Mouse (Mus musculus) midbrain, embryonic 16.5 days (tissue): ENCODE measurements around the gene Tpcn1. TPM values are rescaled to one million over a fixed set of nuclear protein-coding genes. Genes with fewer than 3 reads are reported as not detected.
A peak's percentile ranks its signal among the peaks of the same experiment; 100 is the strongest.

Experiments
- ATAC-seq: fragments of 200-750 bp; cut with Nextera tagmentation; 2 replicates; pipeline ENCODE4 v1.8.0; 2017; ENCODE audit warnings: moderate TSS enrichment
- H3K27ac ChIP-seq: fragments of 300-500 bp; sonication (generic); 2 replicates; pipeline ENCODE4 v1.5.1; 2014; ENCODE audit warnings: mild to moderate bottlenecking, low read length, mixed read lengths
- H3K27me3 ChIP-seq: fragments of 300-500 bp; sonication (generic); 2 replicates; pipeline ENCODE4 v1.6.1; 2014; ENCODE audit warnings: low read depth, low read length, mixed read lengths; ENCODE audit not compliant: control insufficient read depth, insufficient read depth
- H3K36me3 ChIP-seq: fragments of 300-500 bp; sonication (generic); 2 replicates; pipeline ENCODE4 v1.6.1; 2014; ENCODE audit warnings: mild to moderate bottlenecking, low read length, moderate library complexity, mixed read lengths; ENCODE audit not compliant: control insufficient read depth, insufficient read depth
- H3K4me1 ChIP-seq: fragments of 300-500 bp; sonication (generic); 2 replicates; pipeline ENCODE4 v1.6.1; 2014; ENCODE audit warnings: mild to moderate bottlenecking, low read length, mixed read lengths; ENCODE audit not compliant: control insufficient read depth, insufficient read depth
- H3K4me2 ChIP-seq: fragments of 300-500 bp; sonication (generic); 2 replicates; pipeline ENCODE4 v1.6.1; 2014; ENCODE audit warnings: mild to moderate bottlenecking, low read length, mixed read lengths
- H3K4me3 ChIP-seq: fragments of 300-500 bp; sonication (generic); 2 replicates; pipeline ENCODE4 v1.5.1; 2014; ENCODE audit warnings: low read depth, mild to moderate bottlenecking, low read length, moderate library complexity, mixed read lengths
- H3K9ac ChIP-seq: fragments of 300-500 bp; sonication (generic); 2 replicates; pipeline ENCODE4 v1.6.1; 2014; ENCODE audit warnings: low read depth, low read length, mixed read lengths
- H3K9me3 ChIP-seq: fragments of 300-500 bp; sonication (generic); replicated peaks from 2 replicates; pipeline ENCODE4 v1.6.1; 2014; ENCODE audit warnings: mild to moderate bottlenecking, low read length, mixed read lengths; ENCODE audit not compliant: control insufficient read depth, poor library complexity, severe bottlenecking
- WGBS: fragments of 180-500 bp; shearing (Covaris S2); extraction: QIAGEN DNeasy Blood & Tissue Kit; methylation state at CpG from one replicate; pipeline ENCODE4 v1.1.7; 2014; 5-methylcytosine and 5-hydroxymethylcytosine counted together
- polyA plus RNA-seq: library from polyadenylated mRNA; unstranded; fragments of >200 nt; fragmentation: Nextera tagmentation; extraction: Ambion mirVana; gene quantifications from 2 replicates; pipeline ENCODE4 v1.2.1, GENCODE M21; 2015

The Tpcn1 gene
- polyA plus RNA-seq, 1 experiment from 2014 or later, result 13.1 TPM

DNA sequence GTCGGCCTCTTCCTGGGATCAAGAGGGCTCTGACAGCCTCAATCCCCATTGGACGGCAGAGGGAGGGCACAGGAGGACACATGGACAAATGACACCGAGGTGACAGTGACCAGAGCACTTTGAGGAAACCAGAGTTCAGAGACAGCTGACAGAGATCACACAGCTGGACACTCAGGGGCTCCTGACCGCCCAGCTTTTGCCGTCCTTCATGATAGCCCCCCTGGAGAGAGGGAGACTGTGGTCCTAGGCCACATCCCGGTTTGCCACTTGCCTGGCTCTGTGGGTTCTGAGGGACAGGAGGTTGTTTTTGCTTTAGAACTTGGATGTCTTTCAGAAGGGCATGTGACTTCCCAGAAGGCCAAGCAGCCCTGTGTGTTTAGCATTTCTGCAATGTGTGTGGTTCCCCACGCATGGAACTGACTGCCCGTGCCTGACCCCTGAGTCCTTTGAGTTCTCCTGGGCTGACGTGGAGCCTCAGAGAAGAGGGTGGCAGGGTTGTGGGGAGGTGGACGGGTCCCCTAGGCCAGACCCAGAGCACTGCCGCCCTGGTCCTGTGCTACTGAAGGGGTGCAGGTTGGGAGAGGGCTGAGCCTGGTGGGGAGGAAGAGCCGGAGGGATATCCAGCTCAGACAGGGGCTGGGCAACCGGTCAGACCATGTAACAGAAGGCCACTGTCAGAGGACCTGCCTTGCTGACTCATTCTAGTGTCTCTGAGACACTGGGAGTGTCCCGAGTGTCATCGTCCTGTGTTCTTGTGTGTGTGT is 72.1 kb downstream of the Tpcn1 start:
- Histone ChIP-seq H3K9ac (no peak overlapping the region), H3K9me3 (no peaks in the 10 kb centered on the region), H3K27ac (no peak overlapping the region), H3K4me3 (no peak overlapping the region), H3K36me3 (no peaks in the 10 kb centered on the region), H3K4me1 (no peaks in the 10 kb centered on the region), H3K4me2 (no peak overlapping the region), H3K27me3 (0 out of 2 replicates have a peak, but pooled peaks cover 3% of the 10 kb centered on the region)
- WGBS, result 59% methylated on average over 15 of the region's 15 CpGs
- ATAC-seq, result no peak

DNA sequence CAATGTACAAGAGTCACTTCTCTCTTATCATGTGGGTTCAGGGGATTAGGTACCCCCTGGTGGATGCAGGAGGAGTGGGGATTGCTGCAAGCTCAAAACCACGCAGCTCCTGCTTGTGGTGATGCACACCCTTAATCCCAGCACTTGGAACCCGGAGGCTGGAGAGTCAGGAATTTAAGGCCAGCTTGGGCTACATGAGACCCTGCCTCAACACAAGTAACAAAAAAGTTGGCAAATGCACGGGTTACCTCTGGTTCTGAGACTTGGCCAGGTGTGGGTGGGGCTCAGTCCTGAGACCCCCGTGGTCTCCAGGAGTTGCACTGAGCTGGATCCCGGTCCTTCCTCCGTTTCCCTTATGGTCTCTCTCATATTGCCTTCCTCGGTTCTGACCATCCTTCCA is 73.0 kb downstream of the Tpcn1 start:
- Histone ChIP-seq H3K4me2 (no peak overlapping the region), H3K9me3 (no peaks in the 10 kb centered on the region), H3K9ac (no peak overlapping the region), H3K4me3 (no peak overlapping the region), H3K36me3 (no peaks in the 10 kb centered on the region), H3K4me1 (peaks cover 5% of the 10 kb centered on the region), H3K27ac (no peak overlapping the region), H3K27me3 (0 out of 2 replicates have a peak, but pooled peaks cover 3% of the 10 kb centered on the region)
- 71% methylated on average over 7 of the region's 7 CpGs for WGBS
- ATAC-seq, result no peak

DNA sequence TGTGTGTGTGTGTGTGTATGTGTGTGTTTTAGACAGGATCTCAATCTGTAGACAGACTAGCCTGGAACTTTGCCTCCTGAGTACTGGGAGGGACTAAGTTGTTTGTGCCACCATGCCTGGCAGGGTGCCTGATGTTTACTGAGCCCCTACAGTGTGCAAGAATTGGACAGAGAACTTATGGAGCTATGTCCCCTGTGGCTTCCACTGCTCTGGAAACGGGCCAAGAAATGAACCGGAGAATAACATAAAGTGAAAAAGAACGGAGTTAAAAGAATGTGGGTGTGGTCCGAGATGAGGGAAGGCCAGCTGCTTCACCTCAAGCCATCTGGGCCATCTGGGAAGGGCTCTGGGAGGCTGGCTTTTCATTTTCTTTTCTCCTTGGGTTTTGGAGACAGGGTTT is 73.7 kb downstream of the Tpcn1 start:
- Histone ChIP-seq H3K4me3 (no peak overlapping the region), H3K27me3 (0 out of 2 replicates have a peak, but pooled peaks cover 3% of the 10 kb centered on the region), H3K4me1 (peaks cover 5% of the 10 kb centered on the region), H3K27ac (no peak overlapping the region), H3K9me3 (no peaks in the 10 kb centered on the region), H3K4me2 (no peak overlapping the region), H3K36me3 (no peaks in the 10 kb centered on the region), H3K9ac (no peak overlapping the region)
- no peak for ATAC-seq
- WGBS, result 26% methylated on average over 4 of the region's 4 CpGs

DNA sequence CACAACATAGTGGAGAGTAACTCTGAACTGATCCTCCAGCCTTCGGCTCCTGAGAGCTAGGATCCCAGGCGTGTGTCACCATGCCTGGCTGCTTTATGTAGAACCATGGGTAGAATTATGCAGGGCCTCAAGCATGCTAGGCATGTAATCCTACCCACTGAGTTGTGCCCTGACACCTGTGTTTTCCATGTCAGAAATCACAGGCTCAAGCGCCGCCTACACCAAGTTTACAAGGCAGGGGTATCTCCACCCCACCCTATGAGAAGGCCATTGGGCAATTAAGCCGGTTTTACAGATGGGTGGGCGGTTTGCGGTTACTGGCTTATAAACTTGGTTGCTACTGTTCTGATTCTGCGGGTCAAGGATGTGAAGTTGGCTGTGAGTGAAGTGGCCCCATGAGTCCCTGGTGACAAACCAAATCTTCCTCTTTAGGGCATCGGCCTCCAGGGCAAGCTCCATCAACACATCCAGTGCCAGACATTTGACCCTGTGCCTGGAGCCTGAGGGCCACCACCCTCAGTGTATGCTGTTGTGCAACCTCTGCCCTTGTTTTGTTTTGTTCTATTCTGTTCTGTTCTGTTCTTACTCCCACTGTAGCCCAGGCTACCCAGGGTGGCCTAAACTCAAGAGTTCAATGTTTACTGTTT is 74.3 kb downstream of the Tpcn1 start:
- H3K4me1 ChIP-seq, result peaks cover 5% of the 10 kb centered on the region
- no peaks in the 10 kb centered on the region for H3K36me3 ChIP-seq
- peaks cover 2% of the 10 kb centered on the region for H3K9me3 ChIP-seq
- H3K4me3 ChIP-seq, result no peak overlapping the region
- 0 out of 2 replicates have a peak, but pooled peaks cover 3% of the 10 kb centered on the region for H3K27me3 ChIP-seq
- no peak overlapping the region for H3K4me2 ChIP-seq
- H3K9ac ChIP-seq, result no peak overlapping the region
- WGBS, result 92% methylated on average over 9 of the region's 9 CpGs
- no peak for ATAC-seq
- no peak overlapping the region for H3K27ac ChIP-seq

DNA sequence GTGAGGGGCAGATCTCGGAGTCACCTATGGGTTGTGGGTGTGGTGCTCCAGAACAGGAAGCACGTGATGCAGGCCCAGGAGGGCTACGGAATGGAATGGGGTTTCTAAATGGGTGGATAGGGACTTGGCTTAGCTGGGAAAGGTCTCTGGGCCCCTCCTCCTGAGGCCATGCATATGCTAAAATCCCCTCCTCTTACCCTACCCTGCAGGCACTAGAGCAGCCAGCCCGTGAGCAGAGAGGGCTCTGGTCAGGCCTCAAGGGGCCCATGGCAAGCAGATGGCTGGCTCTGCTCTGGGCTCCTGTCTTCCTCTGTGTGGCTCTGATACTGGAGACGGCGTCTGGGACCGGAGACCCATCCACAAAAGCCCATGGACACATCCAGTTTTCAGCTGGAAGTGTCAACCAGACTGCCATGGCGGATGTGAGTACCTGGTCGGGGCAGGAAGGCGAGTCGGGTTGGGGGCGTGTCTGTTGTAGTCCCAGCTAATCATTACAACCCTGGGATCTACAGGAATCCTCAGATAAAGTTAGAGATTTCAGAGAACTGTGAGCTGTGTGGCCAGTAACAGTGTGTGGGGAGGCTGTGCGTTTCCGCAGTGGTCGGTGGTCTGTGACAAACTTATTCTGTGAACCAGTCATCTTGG is 75.4 kb downstream of the Tpcn1 start:
- 34% methylated on average over 15 of the region's 15 CpGs for WGBS
- Histone ChIP-seq H3K9ac (no peak overlapping the region), H3K4me2 (no peak overlapping the region), H3K4me3 (no peak overlapping the region), H3K27me3 (0 out of 2 replicates have a peak, but pooled peaks cover 3% of the 10 kb centered on the region), H3K4me1 (peaks cover 5% of the 10 kb centered on the region), H3K36me3 (no peaks in the 10 kb centered on the region), H3K9me3 (peaks cover 2% of the 10 kb centered on the region), H3K27ac (no peak overlapping the region)
- no peak for ATAC-seq

DNA sequence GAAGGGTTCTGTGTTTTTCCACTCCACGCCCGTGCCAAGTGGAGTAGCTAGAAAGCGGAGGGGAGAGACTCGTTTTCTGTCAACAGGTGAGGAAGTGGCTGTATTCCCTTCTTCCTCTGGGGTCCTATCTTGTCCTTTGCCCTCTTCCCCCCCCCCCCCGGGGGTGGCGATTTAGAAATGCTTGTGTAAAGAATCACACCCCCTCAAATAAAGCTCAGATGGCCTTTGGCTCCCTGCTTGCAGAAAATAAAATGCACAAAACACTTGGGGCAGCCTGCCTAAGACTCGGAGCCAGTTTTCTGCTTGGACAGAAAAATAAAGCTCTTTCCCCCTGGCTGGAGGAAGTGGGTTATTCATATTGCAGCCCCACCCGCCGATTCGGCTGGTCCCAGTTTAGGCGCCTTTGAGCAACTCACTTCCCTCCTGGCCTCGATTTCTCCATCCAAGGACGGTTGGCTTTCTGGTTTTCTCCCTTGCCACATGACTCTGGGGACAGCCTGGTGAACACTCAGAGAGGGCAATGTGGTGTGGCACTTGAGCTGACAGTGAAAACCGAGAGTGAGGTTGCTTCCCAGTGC is 76.7 kb downstream of the Tpcn1 start:
- Histone ChIP-seq H3K9ac (0 out of 2 replicates have a peak overlapping the region, but pooled peaks have one; percentile 45), H3K27ac (no peak overlapping the region), H3K36me3 (no peaks in the 10 kb centered on the region), H3K27me3 (0 out of 2 replicates have a peak, but pooled peaks cover 3% of the 10 kb centered on the region), H3K4me3 (peak overlapping the region; percentile 36), H3K9me3 (peaks cover 2% of the 10 kb centered on the region), H3K4me2 (peak overlapping the region; percentile 69), H3K4me1 (peaks cover 5% of the 10 kb centered on the region)
- no peak for ATAC-seq
- 38% methylated on average over 11 of the region's 14 CpGs for WGBS

DNA sequence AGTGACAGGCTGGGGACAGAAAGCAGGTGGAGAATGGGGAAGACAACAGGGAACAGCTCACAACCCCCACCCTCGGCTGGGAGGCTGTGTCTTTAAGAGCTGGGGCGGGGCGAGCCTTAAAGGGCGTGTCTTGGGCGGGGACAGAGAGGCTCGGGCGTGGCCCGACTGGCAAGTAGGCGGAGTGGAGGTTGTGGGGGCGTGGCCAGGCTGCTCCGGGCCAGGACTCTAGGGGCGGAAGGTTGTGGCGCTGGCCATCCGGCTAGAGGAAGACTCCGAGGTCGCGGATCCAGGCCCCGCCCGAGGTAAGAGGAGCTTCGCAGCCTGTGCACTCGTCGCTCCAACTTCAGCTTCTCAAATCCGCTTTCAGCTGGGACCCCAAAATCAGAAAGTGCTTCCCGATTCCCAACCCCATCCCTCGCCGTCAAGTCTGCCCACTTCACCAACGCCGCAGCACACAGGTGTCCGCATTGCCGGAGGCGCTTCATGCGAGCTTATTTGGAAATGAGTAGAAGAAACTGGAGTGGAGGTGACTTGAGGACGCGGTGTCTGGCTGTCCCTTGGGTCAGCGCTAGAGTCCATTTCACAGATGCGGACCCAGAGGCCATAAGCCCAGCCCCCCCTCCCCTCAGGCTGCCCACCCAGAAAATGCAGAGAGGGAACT is 77.4 kb downstream of the Tpcn1 start, which contains the start of gene Slc8b1:
TSS of gene Slc8b1 (plus strand) at position 187 of the 661 bp plus-strand sequence.
- Histone ChIP-seq H3K27me3 (0 out of 2 replicates have a peak, but pooled peaks cover 3% of the 10 kb centered on the region), H3K4me2 (peak within 1 kb of the TSS; percentile 69), H3K27ac (no peak within 1 kb of the TSS), H3K36me3 (no peaks in the 10 kb centered on the region), H3K4me1 (peaks cover 5% of the 10 kb centered on the region), H3K9me3 (peaks cover 2% of the 10 kb centered on the region), H3K9ac (peak within 1 kb of the TSS; percentile 45; the same call in 1 of the 2 replicates), H3K4me3 (peak within 1 kb of the TSS; percentile 36)
- ATAC-seq, result peak; percentile 62
- WGBS, result 2% methylated on average over 36 of the region's 36 CpGs

DNA sequence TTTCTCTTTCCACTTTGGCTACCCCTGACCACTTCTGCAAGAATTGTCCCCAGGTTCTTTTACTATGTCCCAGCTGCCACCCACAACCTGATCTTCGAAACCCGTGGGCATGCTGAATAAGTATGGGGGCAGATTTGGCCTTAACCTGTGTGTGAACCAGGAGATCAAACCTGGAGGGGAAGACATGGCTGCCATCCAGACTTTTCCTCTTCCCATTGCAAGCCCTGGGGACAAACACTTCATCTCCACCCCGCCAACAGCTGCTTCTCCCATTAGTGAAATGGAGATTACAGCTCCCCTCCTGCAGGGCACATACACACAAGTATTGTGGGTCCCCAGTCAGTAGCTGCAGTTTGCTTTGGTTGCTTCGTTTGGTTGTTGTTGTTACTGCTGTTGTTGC is 81.2 kb downstream of the Tpcn1 start:
- Histone ChIP-seq H3K4me3 (no peak overlapping the region), H3K27me3 (0 out of 2 replicates have a peak, but pooled peaks cover 3% of the 10 kb centered on the region), H3K4me2 (no peak overlapping the region), H3K9me3 (peaks cover 2% of the 10 kb centered on the region), H3K36me3 (no peaks in the 10 kb centered on the region), H3K9ac (no peak overlapping the region), H3K27ac (no peak overlapping the region), H3K4me1 (peaks cover 10% of the 10 kb centered on the region)
- ATAC-seq, result no peak
- 49% methylated on average over 4 of the region's 4 CpGs for WGBS
